Mouse (Mus musculus): Measurements from ENCODE around the gene Gm11020. TPM values are rescaled to one million over a fixed set of nuclear protein-coding genes. Genes with fewer than 3 reads are reported as not detected.
A peak's percentile ranks its signal among the peaks of the same experiment; 100 is the strongest.

Gm11020 gene
- polyA plus RNA-seq, 1 experiment, result not detected

DNA sequence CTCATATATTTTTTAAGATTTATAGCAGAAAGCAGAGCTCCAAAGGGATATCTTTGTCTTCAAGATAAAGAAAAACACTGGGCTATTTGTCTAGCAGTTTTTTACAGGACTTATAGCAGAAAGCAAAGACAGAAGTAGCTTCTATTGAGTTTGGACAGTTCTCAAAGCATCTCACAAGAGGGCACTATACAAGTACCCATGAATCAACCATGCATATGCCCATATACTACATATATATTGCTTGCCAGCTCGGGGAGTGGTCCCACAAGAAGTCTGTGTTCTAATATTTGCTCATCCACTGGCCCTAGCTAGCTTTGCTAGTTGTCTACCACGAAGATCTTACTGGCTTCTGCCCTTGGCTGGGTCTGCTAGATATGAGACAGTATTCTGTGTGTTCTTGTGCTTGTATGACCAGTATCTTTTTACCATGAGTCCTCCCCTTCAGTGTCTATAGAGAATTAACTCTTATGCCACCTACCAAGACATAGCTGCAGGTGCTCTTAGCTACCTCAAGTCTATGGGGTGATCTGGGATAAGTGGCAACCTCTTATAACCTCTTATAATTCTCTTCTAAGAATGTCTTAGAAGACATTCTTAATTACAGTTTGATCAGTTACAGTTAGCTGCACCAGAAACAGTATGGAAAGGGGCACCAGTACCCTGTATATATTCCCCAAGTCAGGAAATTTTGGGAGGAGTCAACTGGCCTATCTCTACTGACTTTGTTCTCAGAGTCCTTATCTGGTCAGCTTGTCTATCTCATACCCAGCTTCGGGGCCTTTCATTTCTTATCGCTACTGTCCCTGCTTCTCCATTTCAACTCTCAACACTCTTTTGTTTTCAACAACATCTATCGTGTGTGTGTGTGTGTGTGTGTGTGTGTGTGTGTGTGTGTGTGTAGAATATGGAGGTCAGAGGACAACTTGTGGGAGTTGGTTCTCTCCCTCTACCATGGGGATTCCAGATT is 11.6 kb downstream of the Gm11020 start:
- Histone ChIP-seq H3K27ac (ENCODE audit: insufficient read depth, low read depth, low read length) (peak overlapping the region; percentile 90), H3K4me3 (ENCODE audit: insufficient read depth, low read length) (no peak overlapping the region), H3K4me1 (ENCODE audit: control insufficient read depth, insufficient read depth, low read length) (peaks cover 15% of the 10 kb centered on the region)
- TF ChIP-seq CTCF (IDR thresholded peaks at IDR 0.05; ENCODE audit: low read depth, low read length) (no peak), POLR2A (IDR thresholded peaks at IDR 0.05; ENCODE audit: borderline replicate concordance, low read depth, low read length) (no peak)

- Histone ChIP-seq H3K4me1 (ENCODE audit: control insufficient read depth, insufficient read depth, low read length) (peaks cover 23% of the 10 kb centered on the region), H3K4me3 (ENCODE audit: insufficient read depth, low read length) (no peak overlapping the region), H3K27ac (ENCODE audit: insufficient read depth, low read depth, low read length) (peak overlapping the region; percentile 90)
- TF ChIP-seq POLR2A (IDR thresholded peaks at IDR 0.05; ENCODE audit: borderline replicate concordance, low read depth, low read length) (no peak), CTCF (IDR thresholded peaks at IDR 0.05; ENCODE audit: low read depth, low read length) (no peak)
Measured at GRCm38 (mm10) chr8:104333786-104334185, 12.4 kb downstream of the Gm11020 start.

- Histone ChIP-seq H3K4me1 (ENCODE audit: control insufficient read depth, insufficient read depth, low read length) (peaks cover 25% of the 10 kb centered on the region), H3K27ac (ENCODE audit: insufficient read depth, low read depth, low read length) (peak overlapping the region; percentile 90)
- TF ChIP-seq CTCF (IDR thresholded peaks at IDR 0.05; ENCODE audit: low read depth, low read length), result no peak
- TF ChIP-seq POLR2A (IDR thresholded peaks at IDR 0.05; ENCODE audit: borderline replicate concordance, low read depth, low read length), result no peak
Measured at GRCm38 (mm10) chr8:104334196-104334595, 12.8 kb downstream of the Gm11020 start.

GRCm38 (mm10) chr8:104336806-104337205 is 15.4 kb downstream of the Gm11020 start:
- Histone ChIP-seq H3K27ac (ENCODE audit: insufficient read depth, low read depth, low read length) (no peak overlapping the region), H3K4me1 (ENCODE audit: control insufficient read depth, insufficient read depth, low read length) (peaks cover 28% of the 10 kb centered on the region)

More at GRCm38 (mm10) chr8:104334196-104334595, 12.8 kb downstream of the Gm11020 start:
- H3K4me3 ChIP-seq (ENCODE audit: insufficient read depth, low read length), result no peak overlapping the region

GRCm38 (mm10) chr8:104337890-104338289 is 16.5 kb downstream of the Gm11020 start:
- H3K4me3 ChIP-seq (ENCODE audit: insufficient read depth, low read length), result no peak overlapping the region
- H3K4me1 ChIP-seq (ENCODE audit: control insufficient read depth, insufficient read depth, low read length), result peaks cover 37% of the 10 kb centered on the region
- no peak overlapping the region for H3K27ac ChIP-seq (ENCODE audit: insufficient read depth, low read depth, low read length)
- no peak for TF ChIP-seq CTCF (IDR thresholded peaks at IDR 0.05; ENCODE audit: low read depth, low read length)
- TF ChIP-seq POLR2A (IDR thresholded peaks at IDR 0.05; ENCODE audit: borderline replicate concordance, low read depth, low read length), result no peak

More at GRCm38 (mm10) chr8:104336806-104337205, 15.4 kb downstream of the Gm11020 start:
- no peak overlapping the region for H3K4me3 ChIP-seq (ENCODE audit: insufficient read depth, low read length)
- TF ChIP-seq POLR2A (IDR thresholded peaks at IDR 0.05; ENCODE audit: borderline replicate concordance, low read depth, low read length), result no peak
- no peak for TF ChIP-seq CTCF (IDR thresholded peaks at IDR 0.05; ENCODE audit: low read depth, low read length)

GRCm38 (mm10) chr8:104339229-104339982 is 18.0 kb downstream of the Gm11020 start, which contains the start of gene Cmtm3:
TSS of gene Cmtm3 (plus strand) at chr8:104339410.
- TF ChIP-seq POLR2A (IDR thresholded peaks at IDR 0.05; ENCODE audit: borderline replicate concordance, low read depth, low read length) (no peak), CTCF (IDR thresholded peaks at IDR 0.05; ENCODE audit: low read depth, low read length) (no peak)
- H3K4me3 ChIP-seq (ENCODE audit: insufficient read depth, low read length), result peak within 1 kb of the TSS; percentile 80
- H3K27ac ChIP-seq (ENCODE audit: insufficient read depth, low read depth, low read length), result peak within 1 kb of the TSS; percentile 98
- H3K4me1 ChIP-seq (ENCODE audit: control insufficient read depth, insufficient read depth, low read length), result peaks cover 41% of the 10 kb centered on the region

DNA sequence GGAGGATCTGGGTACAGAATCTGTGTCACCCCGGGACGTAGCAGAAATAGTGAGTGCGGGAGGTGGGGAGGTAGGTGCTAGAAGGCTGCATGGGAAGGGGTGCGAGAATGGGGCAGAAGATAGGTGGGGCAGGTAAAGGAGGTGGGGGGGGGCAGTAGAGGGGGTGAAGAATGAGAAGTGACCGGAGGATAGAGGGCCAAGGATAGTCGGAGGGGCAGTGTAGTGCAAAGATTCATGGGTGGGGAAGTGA is 18.5 kb downstream of the Gm11020 start:
- TF ChIP-seq POLR2A (IDR thresholded peaks at IDR 0.05; ENCODE audit: borderline replicate concordance, low read depth, low read length), result no peak
- no peak for TF ChIP-seq CTCF (IDR thresholded peaks at IDR 0.05; ENCODE audit: low read depth, low read length)
- peak overlapping the region; percentile 98 for H3K27ac ChIP-seq (ENCODE audit: insufficient read depth, low read depth, low read length)
- H3K4me3 ChIP-seq (ENCODE audit: insufficient read depth, low read length), result peak overlapping the region; percentile 80
- H3K4me1 ChIP-seq (ENCODE audit: control insufficient read depth, insufficient read depth, low read length), result peaks cover 41% of the 10 kb centered on the region

DNA sequence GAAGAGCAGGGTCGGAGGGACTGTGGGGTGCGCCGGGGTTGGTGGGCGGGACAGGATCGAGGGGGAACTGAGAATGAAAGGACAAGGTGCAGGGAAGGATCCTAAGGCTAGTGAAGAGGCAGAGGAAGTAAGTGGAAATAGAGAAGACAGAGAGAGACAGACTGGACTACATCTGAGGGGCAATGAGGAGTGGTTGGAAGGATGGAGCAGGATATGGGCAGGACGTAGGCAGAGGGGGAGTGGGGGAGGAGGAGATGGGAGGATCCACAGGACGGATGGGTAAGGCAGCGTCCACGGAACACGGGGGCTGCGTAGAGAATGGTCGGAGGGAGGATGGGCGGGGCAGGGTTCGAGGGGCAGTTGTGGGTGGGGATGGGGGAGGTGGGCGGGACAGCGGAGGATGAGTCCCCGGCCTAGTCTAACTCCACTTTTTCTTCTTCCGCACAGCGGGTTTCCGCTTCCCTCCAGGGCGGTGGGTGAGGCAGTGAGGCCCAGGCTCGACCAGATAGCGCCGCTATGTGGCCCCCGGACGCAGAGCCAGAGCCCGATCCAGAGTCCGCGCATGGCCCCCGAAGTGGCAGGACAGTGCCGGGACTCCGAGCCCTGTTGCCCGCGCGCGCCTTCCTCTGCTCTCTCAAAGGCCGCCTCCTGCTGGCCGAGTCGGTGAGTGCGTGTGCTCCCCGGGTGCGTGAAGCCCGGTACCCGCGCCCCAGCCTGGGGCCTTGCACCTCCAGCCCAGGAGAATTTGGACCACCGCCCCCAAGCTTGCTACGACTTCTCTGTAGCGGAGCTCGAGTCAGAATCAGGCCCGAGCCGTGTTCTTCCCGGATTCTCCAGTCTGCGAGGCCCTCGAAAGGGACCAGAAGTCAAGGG is 19.1 kb downstream of the Gm11020 start:
- 0 out of 2 replicates have a peak, but pooled peaks have one; percentile 21 for TF ChIP-seq CTCF (IDR thresholded peaks at IDR 0.05; ENCODE audit: low read depth, low read length)
- no peak for TF ChIP-seq POLR2A (IDR thresholded peaks at IDR 0.05; ENCODE audit: borderline replicate concordance, low read depth, low read length)
- Histone ChIP-seq H3K4me3 (ENCODE audit: insufficient read depth, low read length) (peak overlapping the region; percentile 80), H3K27ac (ENCODE audit: insufficient read depth, low read depth, low read length) (peak overlapping the region; percentile 98), H3K4me1 (ENCODE audit: control insufficient read depth, insufficient read depth, low read length) (peaks cover 41% of the 10 kb centered on the region)

DNA sequence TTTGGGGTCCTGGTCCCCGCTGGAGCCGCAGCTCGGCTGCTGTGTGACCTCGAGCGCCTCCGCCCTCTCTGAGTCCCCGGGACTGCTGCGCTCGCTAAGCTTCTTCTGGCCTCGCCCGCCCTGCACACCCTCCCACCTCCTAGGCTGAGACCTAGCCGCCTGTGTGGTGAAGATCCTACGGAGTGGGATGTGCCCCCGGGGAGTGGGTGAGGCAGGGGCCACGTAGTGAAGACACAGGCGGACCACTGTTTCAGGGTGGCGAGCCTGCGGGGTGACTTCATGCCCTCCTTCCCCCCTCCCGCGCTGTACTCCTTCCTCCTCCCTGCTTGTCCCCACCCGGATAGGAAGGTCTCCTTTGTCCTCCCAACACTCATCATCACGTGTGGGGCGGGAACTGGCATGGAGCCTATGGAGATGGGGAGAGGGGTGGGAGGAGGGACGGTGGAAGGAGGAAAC is 19.8 kb downstream of the Gm11020 start:
- Histone ChIP-seq H3K27ac (ENCODE audit: insufficient read depth, low read depth, low read length) (peak overlapping the region; percentile 98), H3K4me1 (ENCODE audit: control insufficient read depth, insufficient read depth, low read length) (peaks cover 41% of the 10 kb centered on the region), H3K4me3 (ENCODE audit: insufficient read depth, low read length) (peak overlapping the region; percentile 80)
- TF ChIP-seq POLR2A (IDR thresholded peaks at IDR 0.05; ENCODE audit: borderline replicate concordance, low read depth, low read length) (0 out of 2 replicates have a peak, but pooled peaks have one; percentile 0), CTCF (IDR thresholded peaks at IDR 0.05; ENCODE audit: low read depth, low read length) (no peak)

Data from bone marrow macrophage, adult 2 months (primary cell).